Mouse (Mus musculus) hindbrain, embryonic 11.5 days (tissue): ENCODE measurements around the gene Setd2. TPM values are rescaled to one million over a fixed set of nuclear protein-coding genes. Genes with fewer than 3 reads are reported as not detected.

Experiments used
- ATAC-seq: fragments of 200-750 bp; cut with Nextera tagmentation; 2 replicates; pipeline ENCODE4 v1.8.0; 2017; ENCODE audit warnings: mild to moderate bottlenecking, moderate TSS enrichment, moderate library complexity; ENCODE audit not compliant: low FRiP score
- DNase-seq: peaks from one replicate; pipeline ENCODE4 v3.0.0-alpha.2; 2015; ENCODE audit warnings: low spot score
- H3K27ac ChIP-seq: fragments of 300-500 bp; sonication (generic); 2 replicates; pipeline ENCODE4 v1.5.1; 2014; ENCODE audit warnings: mild to moderate bottlenecking, low read depth, low read length
- H3K27me3 ChIP-seq: fragments of 300-500 bp; sonication (generic); 2 replicates; pipeline ENCODE4 v1.6.1; 2014; ENCODE audit warnings: mild to moderate bottlenecking, low read length, moderate library complexity, mixed read lengths; ENCODE audit not compliant: control insufficient read depth, insufficient read depth
- H3K36me3 ChIP-seq: fragments of 300-500 bp; sonication (generic); 2 replicates; pipeline ENCODE4 v1.6.1; 2014; ENCODE audit warnings: mild to moderate bottlenecking, low read length, moderate library complexity, mixed read lengths; ENCODE audit not compliant: control insufficient read depth, insufficient read depth
- H3K4me1 ChIP-seq: fragments of 300-500 bp; sonication (generic); replicated peaks from 2 replicates; pipeline ENCODE4 v1.6.1; 2014; ENCODE audit warnings: low read length, mixed read lengths; ENCODE audit not compliant: control insufficient read depth, insufficient read depth
- H3K4me2 ChIP-seq: fragments of 300-500 bp; sonication (generic); replicated peaks from 2 replicates; pipeline ENCODE4 v1.6.1; 2014; ENCODE audit warnings: mild to moderate bottlenecking, low read depth, low read length
- H3K4me3 ChIP-seq: fragments of 300-500 bp; sonication (generic); 2 replicates; pipeline ENCODE4 v1.5.1; 2014; ENCODE audit warnings: low read depth, low read length
- H3K9ac ChIP-seq: fragments of 300-500 bp; sonication (generic); 2 replicates; pipeline ENCODE4 v1.6.1; 2014; ENCODE audit warnings: low read depth, low read length
- H3K9me3 ChIP-seq: fragments of 300-500 bp; sonication (generic); 2 replicates; pipeline ENCODE4 v1.6.1; 2016; ENCODE audit warnings: low read length; ENCODE audit not compliant: control insufficient read depth
- WGBS: fragments of 180-500 bp; shearing (Covaris S2); extraction: QIAGEN DNeasy Blood & Tissue Kit; methylation state at CpG from one replicate; pipeline ENCODE4 v1.1.7; 2014; 5-methylcytosine and 5-hydroxymethylcytosine counted together
- polyA plus RNA-seq: library from polyadenylated mRNA; unstranded; fragments of >200 nt; fragmentation: Nextera tagmentation; extraction: Ambion mirVana; gene quantifications from 2 replicates; pipeline ENCODE4 v1.2.1, GENCODE M21; 2014

Gene Setd2
- polyA plus RNA-seq, 1 experiment from 2014 or later, result 60.9 TPM

- DNase-seq (no peak), ATAC-seq (no peak)
- no peak overlapping the region for H3K27ac ChIP-seq
- H3K9me3 ChIP-seq, result no peaks in the 10 kb centered on the region
- peak overlapping the region; percentile 96 for H3K4me2 ChIP-seq
- peaks cover 4% of the 10 kb centered on the region for H3K4me1 ChIP-seq
- H3K4me3 ChIP-seq, result peak overlapping the region; percentile 65; the same call in 1 of the 2 replicates
- WGBS, result 85% methylated on average over 19 of the region's 19 CpGs
- H3K9ac ChIP-seq, result 0 out of 2 replicates have a peak overlapping the region, but pooled peaks have one; percentile 57
- H3K27me3 ChIP-seq, result peaks cover 18% of the 10 kb centered on the region
- H3K36me3 ChIP-seq, result no peaks in the 10 kb centered on the region
These were observed 122.6 kb downstream of the Setd2 start for GRCm38 (mm10) chr9:110654726-110655650.

GRCm38 (mm10) chr9:110655651-110656007 is 123.2 kb downstream of the Setd2 start:
- DNase-seq (no peak), ATAC-seq (no peak)
- H3K27me3 ChIP-seq, result peaks cover 18% of the 10 kb centered on the region
- peaks cover 4% of the 10 kb centered on the region for H3K4me1 ChIP-seq
- WGBS, result 81% methylated on average over 10 of the region's 10 CpGs
- H3K27ac ChIP-seq, result peak overlapping the region; percentile 44; the same call in 1 of the 2 replicates
- H3K4me3 ChIP-seq, result peak overlapping the region; percentile 51
- no peaks in the 10 kb centered on the region for H3K36me3 ChIP-seq
- no peaks in the 10 kb centered on the region for H3K9me3 ChIP-seq
- peak overlapping the region; percentile 29; the same call in 1 of the 2 replicates for H3K9ac ChIP-seq
- H3K4me2 ChIP-seq, result peak overlapping the region; percentile 57

GRCm38 (mm10) chr9:110656249-110657221 is 124.1 kb downstream of the Setd2 start, which contains the start of gene Ccdc12:
Gene Ccdc12, plus strand, starts transcription at chr9:110656503.
- Histone ChIP-seq H3K9ac (peak within 1 kb of the TSS; percentile 57), H3K4me3 (peak within 1 kb of the TSS; percentile 51), H3K27ac (peak within 1 kb of the TSS; percentile 65), H3K4me2 (peak within 1 kb of the TSS; percentile 57), H3K9me3 (no peaks in the 10 kb centered on the region), H3K4me1 (peaks cover 4% of the 10 kb centered on the region), H3K36me3 (no peaks in the 10 kb centered on the region), H3K27me3 (peaks cover 18% of the 10 kb centered on the region)
- peak; percentile 99 for DNase-seq
- WGBS, result under 1% methylated on average over 52 of the region's 52 CpGs
- peak; percentile 96 for ATAC-seq

- Histone ChIP-seq H3K4me3 (peak overlapping the region; percentile 51), H3K4me2 (peak overlapping the region; percentile 38), H3K4me1 (peaks cover 4% of the 10 kb centered on the region), H3K36me3 (no peaks in the 10 kb centered on the region), H3K9ac (no peak overlapping the region; the same call in 1 of the 2 replicates), H3K9me3 (no peaks in the 10 kb centered on the region), H3K27ac (no peak overlapping the region), H3K27me3 (peaks cover 9% of the 10 kb centered on the region)
- no peak for DNase-seq
- ATAC-seq, result no peak
- WGBS, result 83% methylated on average over 13 of the region's 13 CpGs
These were observed 125.2 kb downstream of the Setd2 start for GRCm38 (mm10) chr9:110657474-110658078.

- no peak overlapping the region for H3K4me3 ChIP-seq
- H3K4me2 ChIP-seq, result no peak overlapping the region
- H3K4me1 ChIP-seq, result peaks cover 3% of the 10 kb centered on the region; the same call in 1 of the 2 replicates
- H3K27ac ChIP-seq, result no peak overlapping the region
- DNase-seq, result no peak
- no peaks in the 10 kb centered on the region for H3K36me3 ChIP-seq
- ATAC-seq, result no peak
- WGBS, result 94% methylated on average over 12 of the region's 12 CpGs
- H3K9ac ChIP-seq, result no peak overlapping the region
- H3K27me3 ChIP-seq, result no peaks in the 10 kb centered on the region
- no peaks in the 10 kb centered on the region for H3K9me3 ChIP-seq
These were observed 127.1 kb downstream of the Setd2 start for GRCm38 (mm10) chr9:110659521-110659920.

GRCm38 (mm10) chr9:110660208-110660607 is 127.8 kb downstream of the Setd2 start:
- H3K27ac ChIP-seq, result no peak overlapping the region
- ATAC-seq, result no peak
- H3K9me3 ChIP-seq, result no peaks in the 10 kb centered on the region
- no peak for DNase-seq
- H3K9ac ChIP-seq, result no peak overlapping the region
- 87% methylated on average over 2 of the region's 2 CpGs for WGBS
- H3K4me3 ChIP-seq, result no peak overlapping the region
- H3K36me3 ChIP-seq, result no peaks in the 10 kb centered on the region
- peaks cover 3% of the 10 kb centered on the region; the same call in 1 of the 2 replicates for H3K4me1 ChIP-seq
- no peaks in the 10 kb centered on the region for H3K27me3 ChIP-seq
- H3K4me2 ChIP-seq, result no peak overlapping the region

- Histone ChIP-seq H3K9me3 (no peaks in the 10 kb centered on the region), H3K27me3 (no peaks in the 10 kb centered on the region), H3K9ac (no peak overlapping the region), H3K27ac (no peak overlapping the region), H3K36me3 (no peaks in the 10 kb centered on the region), H3K4me3 (no peak overlapping the region), H3K4me1 (no peaks in the 10 kb centered on the region), H3K4me2 (no peak overlapping the region)
- 87% methylated on average over 7 of the region's 7 CpGs for WGBS
- no peak for DNase-seq
- ATAC-seq, result no peak
These were observed 128.6 kb downstream of the Setd2 start for GRCm38 (mm10) chr9:110660856-110661612.
